Mouse (Mus musculus) bone marrow macrophage, adult 2 months (primary cell): Measurements from ENCODE around the gene Mfsd9. TPM values are rescaled to one million over a fixed set of nuclear protein-coding genes. Genes with fewer than 3 reads are reported as not detected.

Experiments
- H3K27ac ChIP-seq: 2 replicates; pipeline ENCODE4 v1.5.1; 2012; ENCODE audit warnings: low read depth, low read length; ENCODE audit not compliant: insufficient read depth
- H3K4me1 ChIP-seq: 2 replicates; pipeline ENCODE4 v1.6.1; 2012; ENCODE audit warnings: low read length; ENCODE audit not compliant: control insufficient read depth, insufficient read depth
- H3K4me3 ChIP-seq: 2 replicates; pipeline ENCODE4 v1.5.1; 2012; ENCODE audit warnings: mild to moderate bottlenecking, low read length, moderate library complexity; ENCODE audit not compliant: insufficient read depth
- CTCF ChIP-seq: IDR thresholded peaks from 2 replicates; pipeline ENCODE4 v1.5.1; 2012; ENCODE audit warnings: low read depth, mild to moderate bottlenecking, low read length, moderate library complexity
- POLR2A ChIP-seq: IDR thresholded peaks from 2 replicates; pipeline ENCODE4 v1.6.1; 2012; ENCODE audit warnings: mild to moderate bottlenecking, low read depth, low read length, borderline replicate concordance
- polyA plus RNA-seq: library from polyadenylated mRNA; stranded (reverse); fragments of >200 nt; gene quantifications from 2 replicates; pipeline ENCODE4 v1.2.4, GENCODE M21; 2012; ENCODE audit not compliant: missing spikeins, insufficient read depth, insufficient read length

Gene Mfsd9
- polyA plus RNA-seq, 1 experiment, result 2.7 TPM

GRCm38 (mm10) chr1:40785876-40786445 lies 4.5 kb downstream of the Mfsd9 start:
- Histone ChIP-seq H3K4me1 (peaks cover 13% of the 10 kb centered on the region), H3K27ac (no peak overlapping the region), H3K4me3 (no peak overlapping the region)
- TF ChIP-seq CTCF (no peak), POLR2A (no peak)

DNA sequence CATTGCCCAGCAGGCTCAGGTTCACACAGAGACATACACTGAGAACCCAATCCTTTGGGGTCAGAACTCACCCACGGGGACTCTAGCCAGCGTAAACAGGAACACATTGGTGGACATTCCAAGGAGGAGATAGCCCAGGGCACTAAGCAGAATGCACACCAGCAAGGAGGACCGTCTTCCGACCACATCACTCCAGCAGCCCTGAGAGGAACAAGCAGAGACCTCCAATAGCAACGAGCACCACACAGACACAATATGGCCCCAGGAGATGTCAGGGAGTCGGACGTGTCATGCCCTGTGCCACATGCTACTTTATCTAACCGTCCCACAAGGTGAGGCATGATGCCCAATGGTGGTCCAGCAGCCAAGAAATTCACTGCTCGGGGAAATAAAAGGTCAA lies 6.2 kb downstream of the Mfsd9 start:
- no peak overlapping the region for H3K27ac ChIP-seq
- H3K4me1 ChIP-seq, result peaks cover 9% of the 10 kb centered on the region
- no peak for TF ChIP-seq CTCF
- no peak for TF ChIP-seq POLR2A
- H3K4me3 ChIP-seq, result no peak overlapping the region

- Histone ChIP-seq H3K4me1 (peaks cover 9% of the 10 kb centered on the region), H3K4me3 (no peak overlapping the region), H3K27ac (no peak overlapping the region)
- TF ChIP-seq CTCF, result no peak
- TF ChIP-seq POLR2A, result no peak
Observed at GRCm38 (mm10) chr1:40783450-40783849, 7.0 kb downstream of the Mfsd9 start.

DNA sequence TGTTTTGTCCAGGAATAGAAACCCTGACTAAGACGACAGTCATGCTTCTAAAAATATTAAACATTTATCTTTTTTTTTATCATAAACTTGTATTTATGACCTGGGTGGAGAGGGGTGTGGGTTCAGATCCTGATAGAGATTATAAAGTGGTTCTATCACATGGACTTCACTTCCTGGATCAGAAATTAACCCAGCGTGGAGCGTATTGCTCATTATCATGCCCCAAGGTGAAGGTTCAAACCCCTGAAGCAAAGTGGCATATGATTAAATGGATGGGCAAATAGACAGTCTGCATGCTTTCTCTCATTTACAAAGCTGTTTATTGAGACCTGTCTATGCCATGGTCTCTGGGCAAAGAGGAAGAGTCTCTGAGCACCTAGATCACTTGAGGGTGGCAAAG lies 13.7 kb downstream of the Mfsd9 start:
- no peaks in the 10 kb centered on the region for H3K4me1 ChIP-seq
- no peak overlapping the region for H3K4me3 ChIP-seq
- H3K27ac ChIP-seq, result no peak overlapping the region
- TF ChIP-seq CTCF, result no peak
- TF ChIP-seq POLR2A, result no peak

- H3K27ac ChIP-seq, result no peak overlapping the region
- TF ChIP-seq CTCF (no peak), POLR2A (no peak)
- H3K4me3 ChIP-seq, result no peak overlapping the region
- no peaks in the 10 kb centered on the region for H3K4me1 ChIP-seq
Observed at GRCm38 (mm10) chr1:40776102-40776501, 14.4 kb downstream of the Mfsd9 start.

DNA sequence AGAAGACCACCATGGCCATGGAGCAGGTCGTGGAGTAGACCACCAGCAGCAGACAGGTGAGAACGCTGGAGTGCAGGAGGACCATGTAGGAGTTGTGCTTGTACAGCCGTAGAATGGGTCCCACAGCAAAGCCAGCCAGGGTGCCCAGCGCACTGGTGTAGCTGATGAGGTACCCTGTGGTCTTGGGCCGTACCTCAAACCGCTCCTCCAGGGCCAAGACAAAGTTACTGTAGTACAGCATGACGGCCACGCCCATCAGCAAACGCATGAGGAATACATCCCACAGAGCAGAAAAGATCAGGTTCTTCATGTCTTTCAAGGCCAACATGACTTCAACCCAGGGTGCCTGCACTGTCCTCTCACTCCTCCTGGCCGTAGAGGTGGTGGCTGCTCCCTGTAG lies 16.4 kb downstream of the Mfsd9 start:
- no peaks in the 10 kb centered on the region for H3K4me1 ChIP-seq
- H3K27ac ChIP-seq, result no peak overlapping the region
- TF ChIP-seq CTCF (no peak), POLR2A (no peak)
- H3K4me3 ChIP-seq, result no peak overlapping the region

DNA sequence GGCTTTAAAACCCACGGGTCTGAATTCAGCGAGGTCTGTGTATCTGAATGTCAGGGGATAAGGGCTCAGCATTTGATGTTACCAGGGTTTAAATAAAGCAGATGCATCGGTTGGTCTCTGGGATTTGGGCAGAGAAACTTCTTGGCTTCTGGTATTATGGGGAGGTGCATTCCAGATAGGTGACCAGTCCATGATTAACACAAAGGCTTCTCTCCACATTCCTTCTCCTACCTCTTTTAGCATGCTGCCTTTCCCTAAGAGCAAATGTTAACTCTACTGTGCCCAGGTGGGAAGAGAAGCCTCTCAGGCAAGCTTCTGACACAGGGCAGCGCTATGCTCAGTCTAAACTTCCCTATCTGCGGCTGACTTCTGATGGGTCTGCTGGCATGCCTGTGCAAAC lies 17.3 kb downstream of the Mfsd9 start:
- no peak overlapping the region for H3K27ac ChIP-seq
- TF ChIP-seq POLR2A (no peak), CTCF (no peak)
- H3K4me3 ChIP-seq, result no peak overlapping the region
- no peaks in the 10 kb centered on the region for H3K4me1 ChIP-seq

GRCm38 (mm10) chr1:40771196-40771970 lies 19.1 kb downstream of the Mfsd9 start:
- H3K4me1 ChIP-seq, result no peaks in the 10 kb centered on the region
- H3K4me3 ChIP-seq, result no peak overlapping the region
- TF ChIP-seq POLR2A, result no peak
- no peak for TF ChIP-seq CTCF
- H3K27ac ChIP-seq, result no peak overlapping the region

DNA sequence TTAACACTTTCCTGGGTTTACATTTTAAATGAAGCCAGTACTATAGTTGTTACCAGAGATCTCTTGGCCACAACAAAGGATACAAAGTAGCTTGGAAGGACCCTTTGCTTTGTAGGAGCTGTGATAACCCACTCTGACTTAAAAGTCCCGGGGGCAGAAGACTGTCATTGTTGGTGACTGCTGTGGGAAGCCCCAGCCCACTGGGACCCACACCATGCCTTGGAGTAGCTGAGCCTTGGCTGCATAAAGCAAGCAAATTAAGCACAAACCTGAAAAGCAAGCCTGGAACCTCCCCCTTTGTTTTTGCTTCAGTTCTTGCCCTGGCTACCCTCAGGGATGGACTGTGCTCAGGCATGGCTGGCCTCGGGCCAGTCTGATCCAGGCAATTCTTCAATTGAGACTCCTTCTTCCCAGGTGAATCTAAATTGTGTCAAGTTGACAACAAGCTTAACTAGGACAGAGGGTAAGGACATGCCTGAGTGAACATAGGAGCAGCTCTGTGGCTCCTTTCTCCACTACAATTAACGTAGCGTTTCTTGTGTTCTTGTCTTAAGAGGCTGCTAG lies 21.1 kb downstream of the Mfsd9 start:
- no peak overlapping the region for H3K27ac ChIP-seq

GRCm38 (mm10) chr1:40768606-40769005 lies 21.9 kb downstream of the Mfsd9 start:
- TF ChIP-seq POLR2A (no peak), CTCF (peak; percentile 51; the same call in 1 of the 2 replicates)
- no peaks in the 10 kb centered on the region for H3K4me1 ChIP-seq
- H3K27ac ChIP-seq, result no peak overlapping the region
- H3K4me3 ChIP-seq, result no peak overlapping the region

More for the DNA sequence above, 21.1 kb downstream of the Mfsd9 start:
- no peaks in the 10 kb centered on the region for H3K4me1 ChIP-seq
- TF ChIP-seq POLR2A, result no peak
- TF ChIP-seq CTCF, result no peak
- no peak overlapping the region for H3K4me3 ChIP-seq
